Mouse (Mus musculus): ENCODE measurements around the gene Rabl6. TPM values are rescaled to one million over a fixed set of nuclear protein-coding genes. Genes with fewer than 3 reads are reported as not detected.

Rabl6 gene
- polyA plus RNA-seq (2014; fragmentation: Illumina TruSeq; extraction: RNeasy Lipid Tissue Mini Kit (QIAGEN cat#74804); ENCODE audit: low read depth, low replicate concordance), result 69.7 TPM

GRCm38 (mm10) chr2:25607761-25608622 lies at the start of gene Rabl6:
Rabl6 (minus strand) TSS chr2:25608521.

GRCm38 (mm10) chr2:25657652-25658051 lies 49.3 kb upstream of the Rabl6 start, which contains the start of gene Lcn5:
Lcn5 (plus strand) TSS chr2:25657952.

GRCm38 (mm10) chr2:25652902-25653301 lies 44.6 kb upstream of the Rabl6 start, which contains the start of gene Lcn8:
Lcn8 (plus strand) TSS chr2:25653120.

GRCm38 (mm10) chr2:25627811-25628210 lies 19.5 kb upstream of the Rabl6 start, which contains the start of gene Fcna:
Fcna (minus strand) TSS chr2:25628030.

GRCm38 (mm10) chr2:25621229-25622200 lies 13.2 kb upstream of the Rabl6 start, which contains the start of gene Tmem141:
Tmem141 (minus strand) TSS chr2:25622005.

GRCm38 (mm10) chr2:25617578-25617977 lies 9.3 kb upstream of the Rabl6 start, which contains the start of gene Ccdc183:
Ccdc183 (minus strand) TSS chr2:25617678.

GRCm38 (mm10) chr2:25581294-25581864 lies 26.9 kb downstream of the Rabl6 start, which contains the start of gene Ajm1:
Ajm1 (minus strand) TSS chr2:25581757.

GRCm38 (mm10) chr2:25574579-25575431 lies 33.5 kb downstream of the Rabl6 start, which contains the start of the genes Mamdc4 and Phpt1:
Mamdc4 (minus strand) TSS chr2:25574845.
Phpt1 (minus strand) TSS chr2:25575224.

GRCm38 (mm10) chr2:25557221-25557963 lies 50.9 kb downstream of the Rabl6 start, which contains the start of gene Edf1:
Edf1 (plus strand) TSS chr2:25557847.

GRCm38 (mm10) chr2:25546811-25547491 lies 61.4 kb downstream of the Rabl6 start, which contains the start of gene Traf2:
Traf2 (minus strand) TSS chr2:25546940.

Other genes starting within 250 kb of the Rabl6 start
- 26.4 TPM for gene Uap1l1, start 242.8 kb downstream of the Rabl6 start, polyA plus RNA-seq (2014; fragmentation: Illumina TruSeq; extraction: RNeasy Lipid Tissue Mini Kit (QIAGEN cat#74804); ENCODE audit: low read depth, low replicate concordance)
- 1.5 TPM for gene Sapcd2, start 236.2 kb downstream of the Rabl6 start, polyA plus RNA-seq (2014; fragmentation: Illumina TruSeq; extraction: RNeasy Lipid Tissue Mini Kit (QIAGEN cat#74804); ENCODE audit: low read depth, low replicate concordance)
- 47.9 TPM for gene Entpd2, start 212.6 kb downstream of the Rabl6 start, polyA plus RNA-seq (2014; fragmentation: Illumina TruSeq; extraction: RNeasy Lipid Tissue Mini Kit (QIAGEN cat#74804); ENCODE audit: low read depth, low replicate concordance)
- 94.7 TPM for gene Npdc1, start 209.2 kb downstream of the Rabl6 start, polyA plus RNA-seq (2014; fragmentation: Illumina TruSeq; extraction: RNeasy Lipid Tissue Mini Kit (QIAGEN cat#74804); ENCODE audit: low read depth, low replicate concordance)
- gene Fut7, start 185.3 kb downstream of the Rabl6 start, polyA plus RNA-seq (2014; fragmentation: Illumina TruSeq; extraction: RNeasy Lipid Tissue Mini Kit (QIAGEN cat#74804); ENCODE audit: low read depth, low replicate concordance), result 0.61 TPM
- 204 TPM for gene Abca2, start 179.8 kb downstream of the Rabl6 start, polyA plus RNA-seq (2014; fragmentation: Illumina TruSeq; extraction: RNeasy Lipid Tissue Mini Kit (QIAGEN cat#74804); ENCODE audit: low read depth, low replicate concordance)
- gene Clic3, start 151.7 kb downstream of the Rabl6 start, polyA plus RNA-seq (2014; fragmentation: Illumina TruSeq; extraction: RNeasy Lipid Tissue Mini Kit (QIAGEN cat#74804); ENCODE audit: low read depth, low replicate concordance), result 34.4 TPM
- gene Paxx, start 147.4 kb downstream of the Rabl6 start, polyA plus RNA-seq (2014; fragmentation: Illumina TruSeq; extraction: RNeasy Lipid Tissue Mini Kit (QIAGEN cat#74804); ENCODE audit: low read depth, low replicate concordance), result 79.8 TPM
- 1,188 TPM for gene Ptgds, start 138.5 kb downstream of the Rabl6 start, polyA plus RNA-seq (2014; fragmentation: Illumina TruSeq; extraction: RNeasy Lipid Tissue Mini Kit (QIAGEN cat#74804); ENCODE audit: low read depth, low replicate concordance)
- gene Lcn12, start 114.6 kb downstream of the Rabl6 start, polyA plus RNA-seq (2014; fragmentation: Illumina TruSeq; extraction: RNeasy Lipid Tissue Mini Kit (QIAGEN cat#74804); ENCODE audit: low read depth, low replicate concordance), result 383 TPM
- 74.6 TPM for gene Fbxw5, start 107.8 kb downstream of the Rabl6 start, polyA plus RNA-seq (2014; fragmentation: Illumina TruSeq; extraction: RNeasy Lipid Tissue Mini Kit (QIAGEN cat#74804); ENCODE audit: low read depth, low replicate concordance)
- gene C8g, start 106.8 kb downstream of the Rabl6 start, polyA plus RNA-seq (2014; fragmentation: Illumina TruSeq; extraction: RNeasy Lipid Tissue Mini Kit (QIAGEN cat#74804); ENCODE audit: low read depth, low replicate concordance), result 7.2 TPM
- gene Traf2, start 61.6 kb downstream of the Rabl6 start, polyA plus RNA-seq (2014; fragmentation: Illumina TruSeq; extraction: RNeasy Lipid Tissue Mini Kit (QIAGEN cat#74804); ENCODE audit: low read depth, low replicate concordance), result 15.6 TPM
- 250 TPM for gene Edf1, start 50.7 kb downstream of the Rabl6 start, polyA plus RNA-seq (2014; fragmentation: Illumina TruSeq; extraction: RNeasy Lipid Tissue Mini Kit (QIAGEN cat#74804); ENCODE audit: low read depth, low replicate concordance)
- gene Mamdc4, start 33.7 kb downstream of the Rabl6 start, polyA plus RNA-seq (2014; fragmentation: Illumina TruSeq; extraction: RNeasy Lipid Tissue Mini Kit (QIAGEN cat#74804); ENCODE audit: low read depth, low replicate concordance), result 1.1 TPM
- 65.3 TPM for gene Phpt1, start 33.3 kb downstream of the Rabl6 start, polyA plus RNA-seq (2014; fragmentation: Illumina TruSeq; extraction: RNeasy Lipid Tissue Mini Kit (QIAGEN cat#74804); ENCODE audit: low read depth, low replicate concordance)
- 1.7 TPM for gene Ajm1, start 26.8 kb downstream of the Rabl6 start, polyA plus RNA-seq (2014; fragmentation: Illumina TruSeq; extraction: RNeasy Lipid Tissue Mini Kit (QIAGEN cat#74804); ENCODE audit: low read depth, low replicate concordance)
- 7.2 TPM for gene Ccdc183, start 9.2 kb upstream of the Rabl6 start, polyA plus RNA-seq (2014; fragmentation: Illumina TruSeq; extraction: RNeasy Lipid Tissue Mini Kit (QIAGEN cat#74804); ENCODE audit: low read depth, low replicate concordance)
- gene Tmem141, start 13.5 kb upstream of the Rabl6 start, polyA plus RNA-seq (2014; fragmentation: Illumina TruSeq; extraction: RNeasy Lipid Tissue Mini Kit (QIAGEN cat#74804); ENCODE audit: low read depth, low replicate concordance), result 48.8 TPM
- gene Fcna, start 19.5 kb upstream of the Rabl6 start, polyA plus RNA-seq (2014; fragmentation: Illumina TruSeq; extraction: RNeasy Lipid Tissue Mini Kit (QIAGEN cat#74804); ENCODE audit: low read depth, low replicate concordance), result 41.5 TPM
- 6,740 TPM for gene Lcn8, start 44.6 kb upstream of the Rabl6 start, polyA plus RNA-seq (2014; fragmentation: Illumina TruSeq; extraction: RNeasy Lipid Tissue Mini Kit (QIAGEN cat#74804); ENCODE audit: low read depth, low replicate concordance)
- gene Lcn5, start 49.4 kb upstream of the Rabl6 start, polyA plus RNA-seq (2014; fragmentation: Illumina TruSeq; extraction: RNeasy Lipid Tissue Mini Kit (QIAGEN cat#74804); ENCODE audit: low read depth, low replicate concordance), result 8,551 TPM
- gene Lcn6, start 68.3 kb upstream of the Rabl6 start, polyA plus RNA-seq (2014; fragmentation: Illumina TruSeq; extraction: RNeasy Lipid Tissue Mini Kit (QIAGEN cat#74804); ENCODE audit: low read depth, low replicate concordance), result 653 TPM
- 827 TPM for gene Lcn10, start 74.2 kb upstream of the Rabl6 start, polyA plus RNA-seq (2014; fragmentation: Illumina TruSeq; extraction: RNeasy Lipid Tissue Mini Kit (QIAGEN cat#74804); ENCODE audit: low read depth, low replicate concordance)
- 28.7 TPM for gene Obp2a, start 91.5 kb upstream of the Rabl6 start, polyA plus RNA-seq (2014; fragmentation: Illumina TruSeq; extraction: RNeasy Lipid Tissue Mini Kit (QIAGEN cat#74804); ENCODE audit: low read depth, low replicate concordance)
- gene Bmyc, start 98.2 kb upstream of the Rabl6 start, polyA plus RNA-seq (2014; fragmentation: Illumina TruSeq; extraction: RNeasy Lipid Tissue Mini Kit (QIAGEN cat#74804); ENCODE audit: low read depth, low replicate concordance), result 235 TPM
- gene Obp2b, start 128.5 kb upstream of the Rabl6 start, polyA plus RNA-seq (2014; fragmentation: Illumina TruSeq; extraction: RNeasy Lipid Tissue Mini Kit (QIAGEN cat#74804); ENCODE audit: low read depth, low replicate concordance), result 0.82 TPM
- gene Lcn3, start 157.0 kb upstream of the Rabl6 start, polyA plus RNA-seq (2014; fragmentation: Illumina TruSeq; extraction: RNeasy Lipid Tissue Mini Kit (QIAGEN cat#74804); ENCODE audit: low read depth, low replicate concordance), result not detected
- not detected for gene Lcn11, start 168.5 kb upstream of the Rabl6 start, polyA plus RNA-seq (2014; fragmentation: Illumina TruSeq; extraction: RNeasy Lipid Tissue Mini Kit (QIAGEN cat#74804); ENCODE audit: low read depth, low replicate concordance)
- gene Gm13539, start 173.7 kb upstream of the Rabl6 start, polyA plus RNA-seq (2014; fragmentation: Illumina TruSeq; extraction: RNeasy Lipid Tissue Mini Kit (QIAGEN cat#74804); ENCODE audit: low read depth, low replicate concordance), result not detected
- gene Glt6d1, start 207.3 kb upstream of the Rabl6 start, polyA plus RNA-seq (2014; fragmentation: Illumina TruSeq; extraction: RNeasy Lipid Tissue Mini Kit (QIAGEN cat#74804); ENCODE audit: low read depth, low replicate concordance), result 1.5 TPM
- 3,717 TPM for gene Lcn9, start 214.6 kb upstream of the Rabl6 start, polyA plus RNA-seq (2014; fragmentation: Illumina TruSeq; extraction: RNeasy Lipid Tissue Mini Kit (QIAGEN cat#74804); ENCODE audit: low read depth, low replicate concordance)
- gene Sohlh1, start 238.7 kb upstream of the Rabl6 start, polyA plus RNA-seq (2014; fragmentation: Illumina TruSeq; extraction: RNeasy Lipid Tissue Mini Kit (QIAGEN cat#74804); ENCODE audit: low read depth, low replicate concordance), result 0.32 TPM

Data from adipose tissue, adult 10 weeks (tissue).